Mouse (Mus musculus): ENCODE measurements around the gene Sema6b.

GRCm38 (mm10) chr17:56173401-56174046, 33.4 kb upstream of the Sema6b start:
- no peak for TF ChIP-seq CTCF (IDR thresholded peaks at IDR 0.05; ENCODE audit: low read depth)
- TF ChIP-seq EP300 (IDR thresholded peaks at IDR 0.05; ENCODE audit: low read depth): no peak
